Mouse (Mus musculus) layer of hippocampus, adult 9-11 months (tissue): Measurements from ENCODE around the gene Gm16440.
"Not testable (repeated sequence)": the region's sequence is repeated elsewhere in the genome, so short reads cannot be mapped to it uniquely, and the experiment has no call there.

ENCODE experiments used
- DNase-seq: peaks from one replicate; pipeline ENCODE4 v3.0.0; 2022

Gene Gm16440

DNA sequence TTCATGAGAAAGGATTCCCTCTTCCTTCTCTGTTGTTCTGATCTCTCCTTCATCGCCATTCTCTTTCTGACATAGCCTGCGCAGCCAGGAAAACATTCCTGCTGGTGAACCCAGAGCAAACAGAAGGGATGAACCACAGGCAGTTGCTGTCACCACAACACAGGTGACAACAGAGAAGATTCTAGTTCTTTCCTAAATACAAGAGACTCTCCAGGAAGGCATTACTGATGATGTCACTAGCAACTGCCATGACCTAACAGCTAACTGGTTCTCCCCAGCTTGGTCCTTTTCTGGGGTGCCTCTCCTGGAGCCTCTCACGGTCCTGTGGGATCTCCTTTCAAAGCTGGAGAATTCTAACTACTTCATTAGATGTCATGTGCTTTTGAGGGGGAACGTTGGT lies at the start of gene Gm16440:
Gm16440 (minus strand) TSS at position 101 of the 400 bp plus-strand sequence.
- DNase-seq: not testable (repeated sequence)

DNA sequence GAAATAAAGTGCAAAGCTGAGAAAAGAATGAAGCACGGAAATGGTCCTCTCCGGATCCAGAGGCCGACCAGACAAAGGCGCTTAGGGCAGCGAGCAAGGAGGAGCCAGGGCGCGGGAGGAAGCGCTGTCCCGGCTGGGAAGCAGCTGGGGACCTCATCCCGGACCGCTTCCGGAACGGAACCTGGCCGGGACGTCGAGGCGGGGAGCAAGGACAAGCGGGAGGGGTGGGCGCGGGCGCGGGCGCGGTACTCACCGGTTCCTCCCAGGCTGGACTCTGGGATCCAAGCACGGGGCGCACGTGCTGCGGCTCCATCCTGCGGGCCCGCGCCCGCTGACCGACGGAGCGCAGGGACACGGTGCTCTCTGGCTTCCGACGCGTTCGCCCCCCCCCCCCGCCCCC lies 36.6 kb upstream of the Gm16440 start:
- peak; percentile 7 for DNase-seq

DNA sequence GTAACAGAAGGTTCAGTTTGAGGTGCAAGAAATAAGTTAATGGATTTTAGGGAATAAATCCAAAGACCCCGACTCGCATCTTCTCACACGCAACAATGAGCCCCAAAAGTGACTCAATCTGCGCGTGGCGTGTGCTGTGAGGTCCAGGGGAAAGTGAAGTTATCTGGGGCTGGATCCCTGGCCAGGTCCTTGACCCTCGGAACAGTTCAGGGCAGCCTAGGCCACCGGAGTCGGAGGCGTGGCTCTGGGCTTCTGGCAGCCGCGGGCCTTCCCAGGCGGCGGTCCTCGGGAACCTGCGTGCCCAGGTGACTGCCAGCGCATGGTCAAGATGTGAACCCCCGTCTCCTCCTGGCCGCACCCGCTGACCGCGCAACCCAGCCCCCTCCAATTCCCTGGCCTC lies 36.2 kb upstream of the Gm16440 start:
- peak; percentile 6 for DNase-seq

DNA sequence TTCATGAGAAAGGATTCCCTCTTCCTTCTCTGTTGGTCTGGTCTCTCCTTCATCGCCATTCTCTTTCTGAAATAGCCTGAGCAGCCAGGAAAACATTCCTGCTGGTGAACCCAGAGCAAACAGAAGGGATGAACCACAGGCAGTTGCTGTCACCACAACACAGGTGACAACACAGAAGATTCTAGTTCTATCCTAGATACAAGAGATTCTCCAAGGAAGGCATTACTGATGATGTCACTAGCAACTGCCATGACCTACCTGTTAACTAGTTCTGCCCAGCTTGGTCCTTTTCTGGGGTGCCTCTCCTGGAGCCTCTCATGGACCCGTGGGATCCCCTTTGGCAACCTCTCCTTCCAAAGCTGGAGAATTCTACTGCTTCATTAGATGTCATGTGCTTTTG lies 22.3 kb upstream of the Gm16440 start, which contains the start of gene Gm3591:
Gm3591 (minus strand) TSS at position 101 of the 400 bp plus-strand sequence.
- not testable (repeated sequence) for DNase-seq

DNA sequence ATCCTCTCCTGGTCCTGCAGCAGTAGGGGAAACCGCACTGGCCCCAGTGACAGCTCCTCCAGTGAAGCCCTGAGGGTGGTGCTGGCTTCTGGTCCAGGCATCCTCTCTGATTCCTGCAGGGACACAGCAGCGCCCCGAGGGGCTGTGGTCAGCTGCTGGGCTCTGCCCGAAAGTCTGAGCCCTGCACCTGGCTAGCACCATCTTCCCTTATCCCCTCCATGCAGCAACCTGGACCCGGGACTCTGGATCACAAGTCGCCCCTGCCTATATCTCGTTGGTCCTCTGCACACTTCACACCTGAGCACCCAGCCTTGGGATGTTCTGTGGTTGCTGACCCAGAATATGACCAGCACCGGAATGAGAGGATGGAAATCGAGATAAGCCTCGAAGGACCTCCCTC lies 46.5 kb downstream of the Gm16440 start, which contains the start of gene Gm3618:
Gm3618 (minus strand) TSS at position 101 of the 400 bp plus-strand sequence.
- DNase-seq: not testable (repeated sequence)
